Mouse (Mus musculus): Measurements from ENCODE around the gene Rasal3.

DNA sequence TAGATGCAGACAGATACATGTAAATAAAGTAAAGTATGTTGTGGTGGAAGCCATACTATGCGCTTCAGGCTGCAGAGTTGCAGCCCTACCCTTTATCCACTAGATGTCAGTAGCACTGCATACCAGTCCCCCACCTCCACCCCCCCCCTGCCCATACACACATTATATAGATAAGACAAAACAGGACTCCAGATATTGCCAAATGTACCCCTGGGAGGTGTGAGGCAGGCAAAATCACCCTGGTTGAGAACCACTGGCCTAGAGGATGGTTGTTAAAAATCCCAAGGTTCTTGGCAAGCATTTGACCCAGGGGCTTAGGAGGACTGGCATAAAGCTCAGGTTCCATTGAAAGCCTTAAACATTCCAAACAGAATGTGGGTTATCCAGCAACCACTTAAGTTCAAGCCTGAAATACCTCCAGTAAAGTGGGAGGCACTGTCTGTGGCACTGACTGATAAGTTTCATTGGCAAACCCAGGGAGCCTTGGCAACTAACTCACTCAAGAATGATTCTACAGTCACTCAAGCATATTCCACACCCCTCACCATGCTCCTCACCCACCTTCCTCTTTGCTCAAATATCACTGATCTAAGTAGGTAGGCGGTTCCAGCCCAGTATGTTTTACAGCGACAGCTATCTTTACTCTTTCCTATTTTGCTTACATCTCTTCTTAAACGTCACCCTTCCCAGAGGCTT is 54.2 kb downstream of the Rasal3 start:
- peak; percentile 76; the same call in 1 of the 2 replicates for TF ChIP-seq CTCF (IDR thresholded peaks at IDR 0.05; ENCODE audit: extremely low read depth, insufficient read depth, insufficient read length, insufficient replicate concordance)
- no peak for TF ChIP-seq POLR2A (IDR thresholded peaks at IDR 0.05; ENCODE audit: low read depth, low read length)
